Mouse (Mus musculus) liver, adult 2 months (tissue): ENCODE measurements around the gene Lrfn4.

Experiments used
- CTCF ChIP-seq: fragments of 200-500 bp; IDR thresholded peaks from 2 replicates; pipeline ENCODE4 v1.5.1; 2011; ENCODE audit warnings: low read depth, low read length, control low read depth
- POLR2A ChIP-seq: fragments of 200-500 bp; IDR thresholded peaks from 2 replicates; pipeline ENCODE4 v1.6.1; 2011; ENCODE audit warnings: low read length, control low read depth; ENCODE audit not compliant: insufficient read depth; ENCODE audit errors: extremely low read depth

GRCm38 (mm10) chr19:4569356-4570236, 45.9 kb downstream of the Lrfn4 start:
- TF ChIP-seq CTCF (no peak), POLR2A (no peak)
